Mouse (Mus musculus) embryonic fibroblast, embryonic 13.5 days (primary cell): ENCODE results near the gene Stxbp1.

Experiments used
- CTCF ChIP-seq: IDR thresholded peaks from 2 replicates; pipeline ENCODE4 v1.5.1; 2011; ENCODE audit warnings: mild to moderate bottlenecking, control low read depth, low read length, moderate library complexity, borderline replicate concordance; ENCODE audit not compliant: insufficient read depth
- POLR2A ChIP-seq: IDR thresholded peaks from 2 replicates; pipeline ENCODE4 v1.6.1; 2011; ENCODE audit warnings: low read depth, mild to moderate bottlenecking, control low read depth, low read length, moderate library complexity

- TF ChIP-seq POLR2A: no peak
- TF ChIP-seq CTCF: no peak
Observed at GRCm38 (mm10) chr2:32816946-32817581, 30.0 kb downstream of the Stxbp1 start.
